Comparison of ENCODE assay signal across 8 mouse cellular contexts in the genomic region with DNA sequence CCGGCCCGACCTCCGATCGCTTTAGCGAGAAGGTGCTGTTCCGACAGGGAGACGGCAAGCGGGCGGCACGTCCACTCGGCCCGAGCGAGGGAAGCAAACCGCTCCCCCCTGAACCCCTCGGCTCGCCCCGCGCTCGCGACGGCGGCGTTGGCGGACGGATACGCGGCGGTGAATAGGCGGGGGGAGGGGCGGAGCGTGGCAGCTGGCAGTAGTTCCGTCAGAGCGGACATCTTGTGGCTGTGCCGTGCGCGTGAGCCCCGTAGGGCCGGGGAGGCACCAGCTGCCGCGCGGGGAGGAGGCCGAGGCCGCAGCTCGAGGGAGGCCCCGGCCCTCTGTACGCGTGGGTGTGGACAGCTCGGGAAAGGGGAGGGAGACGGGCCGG. TPM values are rescaled to one million over a fixed set of nuclear protein-coding genes. Genes with fewer than 3 reads are reported as not detected.
A peak's percentile ranks its signal among the peaks of the same experiment; 100 is the strongest.
DNase-seq lines count a peak whose midpoint lies in the region; ATAC-seq and TF ChIP-seq lines count a peak whose summit lies in the region.

No protein-coding gene starts in this region.

- H3K4me1 ChIP-seq in hindbrain, postnatal 0 days (ENCODE audit: insufficient read depth, low read length), result no peaks in the 10 kb centered on the region
- H3K4me1 ChIP-seq in megakaryocyte, embryonic 14.5 days, result peaks cover 22% of the 10 kb centered on the region

- H3K9me3 ChIP-seq in hindbrain, postnatal 0 days (ENCODE audit: low read length), result no peaks in the 10 kb centered on the region
- H3K9me3 ChIP-seq in megakaryocyte, embryonic 14.5 days, result no peaks in the 10 kb centered on the region

- intact Hi-C loops in gastrocnemius, adult 2 months (cut with DNase I), result loop anchor here (1.0 to 5.0 kb wide), 3 partner anchors 15 to 79 kb away; partner anchors contain the start of gene Cisd2

- H3K4me3 ChIP-seq in gastrocnemius, adult 2 months, result peak overlapping the region; percentile 97
- peak overlapping the region; percentile 96 for H3K4me3 ChIP-seq in hindbrain, postnatal 0 days (ENCODE audit: low read length)
- peak overlapping the region; percentile 98 for H3K4me3 ChIP-seq in megakaryocyte, embryonic 14.5 days (replicated peaks)

- no peaks in the 10 kb centered on the region for H3K36me3 ChIP-seq in hindbrain, postnatal 0 days (ENCODE audit: insufficient read depth, low read length)
- H3K36me3 ChIP-seq in megakaryocyte, embryonic 14.5 days (replicated peaks; ENCODE audit: low read length), result peaks cover 39% of the 10 kb centered on the region

- peak overlapping the region; percentile 77; the same call in 1 of the 2 replicates for H3K4me2 ChIP-seq in hindbrain, postnatal 0 days (ENCODE audit: low read depth, low read length)

- H3K27me3 ChIP-seq in hindbrain, postnatal 0 days (ENCODE audit: insufficient read depth, low read length), result no peaks in the 10 kb centered on the region
- no peaks in the 10 kb centered on the region for H3K27me3 ChIP-seq in megakaryocyte, embryonic 14.5 days (replicated peaks)

- ATAC-seq in activated CD4-positive, CD25-positive, alpha-beta regulatory T cell, adult 4 months, result peak; percentile 16
- peak; percentile 37 for ATAC-seq in common myeloid progenitor, adult 5-6 weeks (replicated peaks; ENCODE audit: low read depth, poor library complexity, severe bottlenecking)
- peak; percentile 87 for ATAC-seq in hindbrain, postnatal 0 days

- peak overlapping the region; percentile 99 for H3K27ac ChIP-seq in gastrocnemius, adult 2 months
- H3K27ac ChIP-seq in hindbrain, postnatal 0 days, result peak overlapping the region; percentile 99

- peak overlapping the region; percentile 81 for H3K9ac ChIP-seq in hindbrain, postnatal 0 days (replicated peaks; ENCODE audit: low read length)

- under 1% methylated on average over 35 of the region's 50 CpGs for WGBS in hindbrain, postnatal 0 days

- no peak for TF ChIP-seq CTCF in gastrocnemius, adult 2 months (IDR thresholded peaks at IDR 0.05)
- TF ChIP-seq CTCF in hindbrain, postnatal 0 days (IDR thresholded peaks at IDR 0.05; ENCODE audit: low read depth), result no peak

- DNase-seq in gastrocnemius, adult 2 months, result peak; percentile 96
- DNase-seq in hindbrain, postnatal 0 days (ENCODE audit: low spot score), result peak; percentile 95
- peak; percentile 88 to 94 for DNase-seq in left cerebral cortex, adult 9 months (ENCODE audit: low spot score in 2 of 2)
- peak; percentile 92 to 94 for DNase-seq in right cerebral cortex, adult 2 months (ENCODE audit: low spot score in 2 of 2)
- peak; percentile 87 for DNase-seq in urinary bladder, postnatal 10 days (ENCODE audit: low spot score)

RNA-seq across cellular contexts. Expression of gene Ube2d3, which starts 0.6 kb away (rescaled TPM):
- polyA plus RNA-seq in activated CD4-positive, CD25-positive, alpha-beta regulatory T cell, adult 4 months (2017; shearing (Covaris generic)), result 100 to 1,000 TPM; 387 to 403 TPM
- total RNA-seq in common myeloid progenitor, adult 5-6 weeks (2017), result 485 and 753 TPM in 2 replicates
- 100 to 1,000 TPM; 327 TPM for total RNA-seq in gastrocnemius, adult 2 months (2021)
- total RNA-seq in hindbrain, postnatal 0 days (2014; rRNA removed), result 581 and 632 TPM in 2 replicates
- polyA plus RNA-seq in hindbrain, postnatal 0 days (2015; fragmentation: Nextera tagmentation; extraction: Ambion mirVana), result 321 and 336 TPM in 2 replicates
- polyA plus RNA-seq in megakaryocyte, embryonic 14.5 days (2012; ENCODE audit: insufficient read depth, low replicate concordance), result 185 and 391 TPM in 2 replicates

RNA-seq across cellular contexts. Expression of gene Cisd2, which starts 14.8 kb away (rescaled TPM):
- 10 to 100 TPM; 59.1 to 73.2 TPM for polyA plus RNA-seq in activated CD4-positive, CD25-positive, alpha-beta regulatory T cell, adult 4 months (2017; shearing (Covaris generic))
- 37.4 and 56.9 TPM in 2 replicates for total RNA-seq in common myeloid progenitor, adult 5-6 weeks (2017)
- total RNA-seq in gastrocnemius, adult 2 months (2021), result 10 to 100 TPM; 30.2 to 36.9 TPM
- total RNA-seq in hindbrain, postnatal 0 days (2014; rRNA removed), result 21.2 and 21.7 TPM in 2 replicates
- polyA plus RNA-seq in hindbrain, postnatal 0 days (2015; fragmentation: Nextera tagmentation; extraction: Ambion mirVana), result 46.2 and 46.4 TPM in 2 replicates
- 20.5 and 23.0 TPM in 2 replicates for polyA plus RNA-seq in megakaryocyte, embryonic 14.5 days (2012; ENCODE audit: insufficient read depth, low replicate concordance)

RNA-seq across cellular contexts. Expression of gene Manba, which starts 46.9 kb away (rescaled TPM):
- polyA plus RNA-seq in activated CD4-positive, CD25-positive, alpha-beta regulatory T cell, adult 4 months (2017; shearing (Covaris generic)), result 10 to 100 TPM; 16.9 to 20.9 TPM
- 22.7 and 31.2 TPM in 2 replicates for total RNA-seq in common myeloid progenitor, adult 5-6 weeks (2017)
- 1 to 10 TPM; 2.3 to 5.6 TPM for total RNA-seq in gastrocnemius, adult 2 months (2021)
- total RNA-seq in hindbrain, postnatal 0 days (2014; rRNA removed), result 10.2 and 10.7 TPM in 2 replicates
- 7.0 and 7.7 TPM in 2 replicates for polyA plus RNA-seq in hindbrain, postnatal 0 days (2015; fragmentation: Nextera tagmentation; extraction: Ambion mirVana)
- 1.7 TPM in 1 of 2 replicates, not detected in the other for polyA plus RNA-seq in megakaryocyte, embryonic 14.5 days (2012; ENCODE audit: insufficient read depth, low replicate concordance)

Comparison
In these comparisons a context has a peak if more than half of its experiments do, and no peak if none do; other contexts are left out.
1. Peak in every context shown above with its lines: DNase-seq, ATAC-seq, H3K4me3 ChIP-seq and H3K27ac ChIP-seq.
2. ATAC-seq: peak in every context shown above with its lines; median percentile 87 in hindbrain, postnatal 0 days; 37 in common myeloid progenitor, adult 5-6 weeks; 16 in activated CD4-positive, CD25-positive, alpha-beta regulatory T cell, adult 4 months.